Mouse (Mus musculus) adipocyte (in vitro differentiated cells): ENCODE measurements around the gene Arhgap24.
"Not testable (repeated sequence)": the region's sequence is repeated elsewhere in the genome, so short reads cannot be mapped to it uniquely, and the experiment has no call there.

ENCODE experiments used
- DNase-seq: peaks from one replicate; pipeline ENCODE4 v3.0.0-alpha.2; 2016; ENCODE audit warnings: low spot score

Arhgap24 gene

GRCm38 (mm10) chr5:102892226-102892625, 411.0 kb downstream of the Arhgap24 start:
- DNase-seq: no peak

GRCm38 (mm10) chr5:102898301-102898700, 417.1 kb downstream of the Arhgap24 start:
- no peak for DNase-seq

GRCm38 (mm10) chr5:102899680-102900215, 418.6 kb downstream of the Arhgap24 start:
- no peak for DNase-seq

GRCm38 (mm10) chr5:102901176-102901575, 420.0 kb downstream of the Arhgap24 start:
- DNase-seq: no peak

GRCm38 (mm10) chr5:102903487-102903886, 422.3 kb downstream of the Arhgap24 start:
- DNase-seq: no peak

- no peak for DNase-seq
These were observed 422.9 kb downstream of the Arhgap24 start for GRCm38 (mm10) chr5:102904066-102904465.

GRCm38 (mm10) chr5:102905441-102906211, 424.4 kb downstream of the Arhgap24 start:
- no peak for DNase-seq

GRCm38 (mm10) chr5:102920199-102920598, 439.0 kb downstream of the Arhgap24 start:
- no peak for DNase-seq

- no peak for DNase-seq
These were observed 445.6 kb downstream of the Arhgap24 start for GRCm38 (mm10) chr5:102926786-102927185.

GRCm38 (mm10) chr5:102930161-102930560, 449.0 kb downstream of the Arhgap24 start:
- DNase-seq: no peak

- DNase-seq: not testable (repeated sequence)
These were observed 462.9 kb downstream of the Arhgap24 start for GRCm38 (mm10) chr5:102943864-102944630.

GRCm38 (mm10) chr5:102946625-102947024, 465.4 kb downstream of the Arhgap24 start:
- DNase-seq: no peak

GRCm38 (mm10) chr5:102947061-102947711, 466.0 kb downstream of the Arhgap24 start:
- DNase-seq: no peak
